In the genomic region with DNA sequence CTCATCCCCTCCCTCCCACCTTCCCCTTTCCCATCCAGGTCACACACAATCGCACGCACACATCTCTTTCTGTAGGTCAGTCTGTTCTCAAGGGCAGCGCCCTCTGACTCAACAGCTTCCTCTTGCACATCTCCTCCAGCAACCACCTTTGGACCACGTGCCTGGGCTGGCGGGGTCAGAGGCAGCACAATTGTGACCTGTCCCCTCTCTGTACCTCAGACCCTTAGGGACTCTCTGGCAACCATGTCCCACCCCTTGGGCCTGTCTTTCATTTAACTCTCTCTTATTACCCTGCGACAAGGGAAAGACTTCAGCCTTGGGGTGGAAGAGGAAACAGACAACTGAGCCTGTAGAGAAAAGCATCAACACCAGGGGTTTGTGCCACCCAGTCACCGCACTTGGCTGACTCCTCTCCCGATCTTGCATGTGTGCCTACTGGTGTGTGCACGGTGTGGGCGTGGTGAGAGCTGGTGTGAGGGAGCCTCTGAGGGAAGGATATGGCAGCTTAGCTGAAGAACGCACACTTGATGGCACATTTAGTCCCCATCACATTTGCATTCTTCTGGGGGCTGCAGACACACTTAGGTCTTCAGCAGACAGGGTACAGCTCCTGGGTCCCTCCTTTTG, we compare ENCODE assay signal across 13 mouse cellular contexts. TPM values are rescaled to one million over a fixed set of nuclear protein-coding genes. Genes with fewer than 3 reads are reported as not detected.
DNase-seq lines count a peak whose midpoint lies in the region; ATAC-seq lines count a peak whose summit lies in the region.
"Had no signal": no experiment of that assay in that cellular context is flagged by ENCODE, and none has a peak within 500 bp of the region (broad histone marks: within the 10 kb centered on the region; RNA-seq: fewer than 3 reads in every experiment).

No protein-coding gene starts in this region.

- peak overlapping the region; percentile 28 for H3K27ac ChIP-seq in midbrain, embryonic 10.5 days (replicated peaks)
- H3K27ac ChIP-seq in midbrain, embryonic 14.5 days (replicated peaks; ENCODE audit: low read depth, low read length): no peak overlapping the region
- H3K27ac ChIP-seq in forebrain, embryonic 10.5 days: no peak overlapping the region
- H3K27ac ChIP-seq: kidney, postnatal 0 days; limb, embryonic 10.5 days; midbrain, embryonic 13.5 days had no signal

- H3K9ac ChIP-seq in midbrain, embryonic 14.5 days (replicated peaks; ENCODE audit: low read length): no peak overlapping the region
- H3K9ac ChIP-seq: midbrain, embryonic 13.5 days had no signal

- no peaks in the 10 kb centered on the region for H3K36me3 ChIP-seq in midbrain, embryonic 10.5 days
- H3K36me3 ChIP-seq in midbrain, embryonic 14.5 days (ENCODE audit: control insufficient read depth, insufficient read depth, low read length): no peaks in the 10 kb centered on the region
- H3K36me3 ChIP-seq in forebrain, embryonic 10.5 days (replicated peaks): no peaks in the 10 kb centered on the region
- H3K36me3 ChIP-seq: limb, embryonic 10.5 days; midbrain, embryonic 13.5 days had no signal

- 87% methylated on average over 11 of the region's 11 CpGs for WGBS in midbrain, embryonic 10.5 days
- 78% methylated on average over 11 of the region's 11 CpGs for WGBS in midbrain, embryonic 14.5 days
- 88% methylated on average over 11 of the region's 11 CpGs for WGBS in forebrain, embryonic 10.5 days

- no peak for ATAC-seq in midbrain, embryonic 14.5 days (ENCODE audit: low FRiP score, low TSS enrichment)
- peak; percentile 10 for ATAC-seq in inflammation-experienced regulatory T-cells, adult 6 months
- ATAC-seq: midbrain, embryonic 13.5 days had no signal

- no peak overlapping the region for H3K4me2 ChIP-seq in midbrain, embryonic 14.5 days (ENCODE audit: low read length)
- H3K4me2 ChIP-seq: midbrain, embryonic 13.5 days had no signal

- H3K9me3 ChIP-seq in midbrain, embryonic 10.5 days (replicated peaks): no peaks in the 10 kb centered on the region
- no peaks in the 10 kb centered on the region for H3K9me3 ChIP-seq in midbrain, embryonic 14.5 days (ENCODE audit: control insufficient read depth, low read length)
- H3K9me3 ChIP-seq in forebrain, embryonic 10.5 days: no peaks in the 10 kb centered on the region
- H3K9me3 ChIP-seq: limb, embryonic 10.5 days; midbrain, embryonic 13.5 days had no signal

- no peaks in the 10 kb centered on the region for H3K27me3 ChIP-seq in midbrain, embryonic 10.5 days (ENCODE audit: low read depth, poor library complexity, severe bottlenecking)
- no peaks in the 10 kb centered on the region for H3K27me3 ChIP-seq in midbrain, embryonic 14.5 days (ENCODE audit: control insufficient read depth, insufficient read depth, low read length)
- H3K27me3 ChIP-seq in forebrain, embryonic 10.5 days (ENCODE audit: poor library complexity, severe bottlenecking): no peaks in the 10 kb centered on the region
- H3K27me3 ChIP-seq: midbrain, embryonic 13.5 days had no signal

- no peak for DNase-seq in midbrain, embryonic 10.5 days (ENCODE audit: low spot score)
- no peak for DNase-seq in midbrain, embryonic 14.5 days
- DNase-seq in natural killer cell, adult 2 months (ENCODE audit: low spot score in 2 of 2): peak; percentile 52 to 61
- peak; percentile 53 for DNase-seq in thymus, postnatal 25 days
- DNase-seq in forebrain, embryonic 10.5 days (ENCODE audit: extremely low spot score, low spot score): no peak
- DNase-seq in layer of hippocampus, postnatal 36 days: no peak
- DNase-seq in ovary, postnatal 14 days (ENCODE audit: low spot score): no peak
- DNase-seq: adrenal gland, postnatal 14 days; cerebellum, postnatal 25 days had no signal

- H3K4me1 ChIP-seq in midbrain, embryonic 10.5 days: peaks cover 13% of the 10 kb centered on the region
- no peaks in the 10 kb centered on the region for H3K4me1 ChIP-seq in midbrain, embryonic 14.5 days (ENCODE audit: control insufficient read depth, insufficient read depth, low read length)
- peaks cover 10% of the 10 kb centered on the region for H3K4me1 ChIP-seq in forebrain, embryonic 10.5 days

- no peak overlapping the region for H3K4me3 ChIP-seq in midbrain, embryonic 10.5 days
- no peak overlapping the region for H3K4me3 ChIP-seq in midbrain, embryonic 14.5 days (replicated peaks; ENCODE audit: low read depth, low read length)
- no peak overlapping the region for H3K4me3 ChIP-seq in forebrain, embryonic 10.5 days
- H3K4me3 ChIP-seq: limb, embryonic 10.5 days; midbrain, embryonic 13.5 days had no signal

RNA-seq across cellular contexts. Expression of a gene that starts 2.7 kb away (rescaled TPM):
- 0.09 and 0.10 TPM in 2 replicates for polyA plus RNA-seq in midbrain, embryonic 10.5 days (2016; fragmentation: Nextera tagmentation; extraction: Ambion mirVana)
- polyA plus RNA-seq in midbrain, embryonic 14.5 days (2014; fragmentation: Nextera tagmentation; extraction: Ambion mirVana): not detected in 2 replicates
- 100 to 1,000 TPM; 105 to 226 (median 130) TPM for polyA plus RNA-seq in inflammation-experienced regulatory T-cells, adult 6 months (2017; shearing (Covaris generic))
- polyA plus RNA-seq in forebrain, embryonic 10.5 days (2016; fragmentation: Nextera tagmentation; extraction: Ambion mirVana): 0.07 and 0.10 TPM in 2 replicates
- under 1 TPM; 0.50 to 0.73 TPM for total RNA-seq in layer of hippocampus, postnatal 36 days (2021)

RNA-seq across cellular contexts. Expression of a gene that starts 12.9 kb away (rescaled TPM):
- 7.2 and 10.3 TPM in 2 replicates for polyA plus RNA-seq in midbrain, embryonic 10.5 days (2016; fragmentation: Nextera tagmentation; extraction: Ambion mirVana)
- polyA plus RNA-seq in midbrain, embryonic 14.5 days (2014; fragmentation: Nextera tagmentation; extraction: Ambion mirVana): 0.11 and 0.67 TPM in 2 replicates
- 10 to 100 TPM in 2 of 3 experiments, 1 to 10 TPM in 1; 7.8 to 15.5 (median 15.0) TPM for polyA plus RNA-seq in inflammation-experienced regulatory T-cells, adult 6 months (2017; shearing (Covaris generic))
- 11.3 and 12.3 TPM in 2 replicates for polyA plus RNA-seq in forebrain, embryonic 10.5 days (2016; fragmentation: Nextera tagmentation; extraction: Ambion mirVana)
- under 1 TPM; 0.32 to 0.66 TPM for total RNA-seq in layer of hippocampus, postnatal 36 days (2021)

RNA-seq across cellular contexts. Expression of a gene that starts 43.8 kb away (rescaled TPM):
- polyA plus RNA-seq in midbrain, embryonic 10.5 days (2016; fragmentation: Nextera tagmentation; extraction: Ambion mirVana): 0.91 and 1.2 TPM in 2 replicates
- polyA plus RNA-seq in midbrain, embryonic 14.5 days (2014; fragmentation: Nextera tagmentation; extraction: Ambion mirVana): 0.84 and 2.2 TPM in 2 replicates
- polyA plus RNA-seq in inflammation-experienced regulatory T-cells, adult 6 months (2017; shearing (Covaris generic)): 100 to 1,000 TPM; 248 to 287 (median 263) TPM
- 0.74 TPM in 2 replicates for polyA plus RNA-seq in forebrain, embryonic 10.5 days (2016; fragmentation: Nextera tagmentation; extraction: Ambion mirVana)
- total RNA-seq in layer of hippocampus, postnatal 36 days (2021): 1 to 10 TPM in 1 of 2 experiments, under 1 TPM in 1; 0.92 to 1.1 TPM

RNA-seq across cellular contexts. Expression of a gene that starts 47.8 kb away (rescaled TPM):
- not detected in 2 replicates for polyA plus RNA-seq in midbrain, embryonic 10.5 days (2016; fragmentation: Nextera tagmentation; extraction: Ambion mirVana)
- polyA plus RNA-seq in midbrain, embryonic 14.5 days (2014; fragmentation: Nextera tagmentation; extraction: Ambion mirVana): not detected in 2 replicates
- 1 to 10 TPM in 1 of 3 experiments, not detected in 2; 1.6 TPM for polyA plus RNA-seq in inflammation-experienced regulatory T-cells, adult 6 months (2017; shearing (Covaris generic))
- polyA plus RNA-seq in forebrain, embryonic 10.5 days (2016; fragmentation: Nextera tagmentation; extraction: Ambion mirVana): not detected in 2 replicates
- total RNA-seq in layer of hippocampus, postnatal 36 days (2021): not detected
- total RNA-seq: adrenal gland, postnatal 14 days had no signal
- polyA plus RNA-seq: kidney, postnatal 0 days; limb, embryonic 10.5 days; midbrain, embryonic 13.5 days had no signal

Comparison
In these comparisons a context has a peak if more than half of its experiments do, and no peak if none do; other contexts are left out.
1. DNase-seq: peak in natural killer cell, adult 2 months (2 of 2) and thymus, postnatal 25 days (single experiment); none in midbrain, embryonic 10.5 days (single experiment), midbrain, embryonic 14.5 days (single experiment), forebrain, embryonic 10.5 days (single experiment), layer of hippocampus, postnatal 36 days (0 of 2) and ovary, postnatal 14 days (single experiment).
2. RNA of a gene that starts 2.7 kb away (polyA plus RNA-seq): 105 to 226 TPM in inflammation-experienced regulatory T-cells, adult 6 months; 0.09 to 0.10 TPM in midbrain, embryonic 10.5 days, 0.07 to 0.10 TPM in forebrain, embryonic 10.5 days and not detected in midbrain, embryonic 14.5 days; every median in the first group is over 10 times any median in the second.
3. RNA of a gene that starts 43.8 kb away (polyA plus RNA-seq): 248 to 287 TPM in inflammation-experienced regulatory T-cells, adult 6 months; 0.84 to 2.2 TPM in midbrain, embryonic 14.5 days, 0.91 to 1.2 TPM in midbrain, embryonic 10.5 days and 0.74 TPM in forebrain, embryonic 10.5 days; every median in the first group is over 10 times any median in the second.